Mouse (Mus musculus) Muller cell, postnatal 12 days (primary cell): Measurements from ENCODE around the gene Pigk.

Source experiments
- DNase-seq: peaks from one replicate; pipeline ENCODE4 v3.0.0-alpha.2; 2015; ENCODE audit errors: inconsistent ontology term

Pigk gene

GRCm38 (mm10) chr3:152896111-152896510, 182.2 kb downstream of the Pigk start:
- DNase-seq: no peak

- no peak for DNase-seq
Observed at GRCm38 (mm10) chr3:152897196-152897595, 183.3 kb downstream of the Pigk start.

DNA sequence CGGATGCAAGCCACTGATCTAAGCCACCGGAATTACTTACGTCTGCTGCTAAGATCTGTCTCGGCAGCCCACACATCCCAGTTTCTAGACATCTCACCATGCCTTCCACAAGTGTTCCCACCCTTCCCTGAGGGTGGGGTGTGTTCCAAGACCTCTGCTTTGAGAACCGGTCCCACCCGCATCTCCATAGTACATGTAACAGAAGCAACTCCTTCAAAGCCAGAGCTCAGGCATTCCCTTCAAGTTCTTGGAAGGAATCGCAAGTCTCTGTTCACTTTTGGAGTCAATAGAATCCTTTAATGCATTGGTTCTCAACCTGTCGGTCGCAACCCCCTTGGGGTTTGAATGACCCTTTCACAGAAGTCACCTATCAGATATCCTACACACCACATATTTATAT, 185.0 kb downstream of the Pigk start:
- no peak for DNase-seq

DNA sequence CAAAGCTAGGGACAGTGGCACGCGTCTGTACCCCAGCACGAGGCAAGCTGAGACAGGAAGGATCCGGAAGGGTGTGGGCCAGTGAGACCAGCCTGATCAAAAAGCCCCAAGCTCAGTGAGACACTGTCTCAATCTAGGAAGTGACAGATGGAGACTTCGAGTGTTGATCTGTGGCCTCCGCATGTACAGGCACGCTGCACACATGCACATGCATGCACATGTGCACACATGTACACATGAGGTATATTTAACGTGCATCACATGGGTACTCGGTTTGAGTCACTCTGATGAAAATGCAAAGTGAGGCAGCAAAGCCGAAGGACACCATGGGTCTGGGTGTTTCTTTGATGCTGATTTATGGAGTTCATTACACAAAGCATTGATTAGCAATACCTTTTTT, 191.1 kb downstream of the Pigk start:
- DNase-seq: no peak

DNA sequence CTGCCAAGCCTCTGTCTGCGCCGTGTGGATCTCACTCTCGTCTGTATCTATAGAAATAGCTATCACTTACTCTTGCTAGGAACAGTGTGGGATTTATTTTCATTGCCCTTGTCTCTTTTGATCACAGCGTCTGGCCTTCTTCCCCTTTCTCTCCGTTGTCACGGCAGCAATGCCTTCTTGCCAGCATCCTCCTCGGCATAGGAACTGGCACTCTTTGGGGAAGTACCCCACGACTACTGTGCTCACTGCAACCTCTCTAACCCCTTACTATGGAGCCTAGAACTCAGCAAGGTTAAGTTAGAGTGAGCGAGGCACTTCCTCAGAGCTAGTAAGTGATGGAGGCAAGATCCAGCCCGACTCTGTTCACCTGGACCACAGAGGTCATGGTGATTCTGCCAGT, 191.9 kb downstream of the Pigk start:
- no peak for DNase-seq

DNA sequence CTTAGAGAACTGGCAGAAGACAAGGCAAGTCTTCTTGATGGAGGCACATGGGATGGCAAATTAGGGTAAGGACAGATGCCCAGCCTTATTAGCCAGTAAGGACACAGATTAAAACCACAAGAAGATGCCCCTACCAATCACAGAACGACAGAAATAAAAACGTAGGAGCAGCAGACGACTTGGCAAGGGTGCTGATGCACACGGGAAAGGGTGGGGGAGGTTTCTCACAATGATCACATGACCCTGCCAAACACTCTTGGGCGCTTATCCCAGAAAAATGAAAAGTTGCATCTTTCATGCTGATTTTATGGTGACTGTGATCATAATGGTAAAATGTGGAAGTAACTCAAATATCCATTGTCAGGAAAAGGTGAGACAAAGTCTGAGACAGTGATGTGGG, 193.2 kb downstream of the Pigk start:
- no peak for DNase-seq

DNA sequence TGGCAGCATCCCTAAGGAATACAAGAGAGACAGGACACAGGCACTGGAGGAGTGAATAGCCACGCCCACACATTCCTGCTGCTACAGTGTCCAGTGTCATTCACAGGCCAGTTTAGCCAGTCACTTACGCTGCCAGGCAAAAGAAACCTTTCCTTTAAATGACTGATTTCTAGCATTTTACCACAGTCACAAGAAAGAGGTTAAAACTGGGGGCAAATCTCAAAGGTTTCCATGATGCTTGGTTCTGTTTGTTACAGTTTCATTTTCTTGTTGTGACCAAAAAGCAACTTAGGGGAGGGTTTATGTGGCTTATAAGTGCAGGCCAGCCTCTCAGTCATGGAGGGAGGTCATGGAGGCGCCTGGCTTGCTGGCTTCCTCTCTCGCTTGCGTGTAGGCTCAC, 193.8 kb downstream of the Pigk start:
- no peak for DNase-seq

- DNase-seq: no peak
Observed at GRCm38 (mm10) chr3:152911578-152911977, 197.7 kb downstream of the Pigk start.

GRCm38 (mm10) chr3:152912216-152913101, 198.6 kb downstream of the Pigk start:
- no peak for DNase-seq

- DNase-seq: no peak
Observed at GRCm38 (mm10) chr3:152913150-152913549, 199.2 kb downstream of the Pigk start.

DNA sequence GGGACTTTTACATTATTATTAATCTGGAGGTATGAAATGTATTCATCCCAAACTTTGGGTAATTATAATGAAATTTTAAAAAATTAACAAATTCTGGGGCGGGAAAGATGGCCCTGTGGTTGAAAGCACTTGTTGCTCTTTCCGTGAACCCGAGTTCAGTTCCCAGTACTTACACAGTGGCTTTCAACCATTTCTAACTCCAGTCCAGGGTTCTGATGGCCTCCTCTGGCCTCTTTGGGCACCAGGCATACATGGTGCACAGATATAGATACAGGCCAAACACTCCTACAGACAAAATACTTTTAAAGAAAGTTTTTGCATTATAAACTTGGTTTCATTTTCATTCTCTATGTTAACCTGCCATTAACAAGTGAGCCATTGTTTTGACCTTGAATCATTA, 199.7 kb downstream of the Pigk start:
- DNase-seq: no peak

GRCm38 (mm10) chr3:152914376-152914775, 200.5 kb downstream of the Pigk start:
- no peak for DNase-seq

- no peak for DNase-seq
Observed at GRCm38 (mm10) chr3:152917579-152917978, 203.7 kb downstream of the Pigk start.

- no peak for DNase-seq
Observed at GRCm38 (mm10) chr3:152919101-152919500, 205.2 kb downstream of the Pigk start.

GRCm38 (mm10) chr3:152920365-152920764, 206.5 kb downstream of the Pigk start:
- DNase-seq: no peak

DNA sequence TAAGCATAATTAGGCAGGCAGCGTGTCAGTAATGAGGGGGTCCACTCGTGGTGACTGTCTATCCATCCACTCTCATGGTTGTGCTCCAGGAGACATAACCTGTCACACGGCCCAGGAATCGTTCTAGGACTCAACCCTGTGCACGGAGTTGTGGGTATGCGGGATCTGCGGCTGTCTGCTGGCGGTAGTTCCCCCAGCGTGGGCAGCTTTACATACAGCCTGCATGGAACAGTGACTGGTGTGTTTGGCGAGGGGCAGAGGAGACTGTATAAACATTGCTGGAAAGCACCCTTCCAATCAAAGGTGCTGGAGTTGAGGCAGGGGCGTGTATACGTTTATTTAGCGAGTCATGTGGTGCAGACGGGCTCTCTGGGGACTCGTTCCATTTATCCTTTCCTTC, 209.6 kb downstream of the Pigk start:
- no peak for DNase-seq

DNA sequence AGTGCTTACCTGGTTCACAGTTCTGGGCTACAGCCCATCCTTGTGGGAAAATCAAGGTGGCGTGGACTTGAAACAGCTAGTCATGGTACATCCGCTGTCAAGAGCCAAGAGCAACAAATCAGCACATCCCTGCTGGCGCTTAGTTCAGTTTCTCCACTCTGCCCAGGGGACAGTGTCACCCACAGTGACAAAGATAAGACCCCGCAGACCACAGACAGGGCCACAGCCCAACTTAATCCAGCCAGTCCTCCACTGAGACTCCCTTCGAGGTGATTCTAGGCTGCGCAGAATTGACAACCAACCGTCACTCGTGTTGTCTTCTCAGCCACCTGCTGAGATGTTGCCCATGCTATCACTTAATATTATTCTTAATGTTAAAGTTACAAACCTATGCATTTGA, 211.5 kb downstream of the Pigk start:
- no peak for DNase-seq

- DNase-seq: no peak
Observed at GRCm38 (mm10) chr3:152926166-152926565, 212.3 kb downstream of the Pigk start.

DNA sequence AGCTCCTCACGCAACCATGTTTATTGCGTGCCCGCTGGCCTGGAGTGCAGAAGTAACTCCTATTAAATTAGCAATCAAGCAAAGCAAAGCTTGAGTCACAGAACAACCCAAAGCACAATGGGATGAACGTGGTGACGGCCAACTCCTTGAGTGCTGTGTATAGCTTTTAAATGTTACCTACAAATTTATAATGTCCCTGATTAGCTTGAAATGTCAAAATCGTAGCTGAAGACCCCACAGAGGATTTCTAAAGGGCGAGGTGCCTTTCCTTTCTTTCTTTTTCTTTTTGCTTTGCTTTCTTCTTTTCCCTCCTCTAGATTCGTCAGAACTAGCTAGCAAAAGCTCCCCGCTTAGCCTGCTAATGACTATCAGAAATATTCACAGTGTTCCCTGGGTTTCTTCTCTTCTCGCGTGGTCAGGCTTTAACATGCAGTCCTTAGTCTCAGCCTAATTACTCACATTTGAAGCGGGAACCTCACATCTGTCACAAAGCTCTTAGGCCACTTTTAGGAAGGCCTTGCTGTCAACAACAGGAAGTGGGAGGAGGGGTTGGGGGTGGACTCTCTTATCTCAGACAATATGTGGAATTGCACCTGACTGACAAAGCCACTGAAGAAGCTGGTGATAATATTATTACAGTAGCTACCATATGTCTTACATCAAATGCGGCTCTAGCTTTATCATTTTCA, 214.5 kb downstream of the Pigk start:
- no peak for DNase-seq

- no peak for DNase-seq
Observed at GRCm38 (mm10) chr3:152929256-152929787, 215.4 kb downstream of the Pigk start.

DNA sequence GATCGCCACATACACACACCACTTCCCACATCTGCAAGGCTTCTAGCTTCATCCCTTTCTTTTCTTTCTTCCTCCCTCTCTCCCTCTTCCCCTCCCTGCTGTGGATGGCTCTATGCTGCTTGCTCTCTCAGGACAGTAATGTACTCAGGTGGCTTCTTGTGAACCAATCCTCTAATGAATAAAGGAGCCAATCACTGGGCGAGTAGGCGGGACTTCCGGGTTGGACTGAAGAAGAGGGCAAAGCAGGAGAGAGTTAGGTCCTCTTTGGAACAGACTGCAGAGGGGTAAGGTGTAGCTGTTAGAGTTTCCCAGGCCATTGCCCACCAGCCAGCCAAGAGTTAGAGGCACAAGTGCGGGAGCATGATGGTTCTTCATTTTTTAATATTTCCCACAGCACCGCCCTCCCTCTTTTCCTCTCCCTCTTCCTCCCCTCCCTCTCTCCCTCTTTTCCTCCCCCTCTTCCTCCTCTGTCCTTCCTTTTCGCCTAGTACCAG, 215.9 kb downstream of the Pigk start:
- DNase-seq: no peak

- DNase-seq: no peak
Observed at GRCm38 (mm10) chr3:152931354-152931753, 217.5 kb downstream of the Pigk start.

DNA sequence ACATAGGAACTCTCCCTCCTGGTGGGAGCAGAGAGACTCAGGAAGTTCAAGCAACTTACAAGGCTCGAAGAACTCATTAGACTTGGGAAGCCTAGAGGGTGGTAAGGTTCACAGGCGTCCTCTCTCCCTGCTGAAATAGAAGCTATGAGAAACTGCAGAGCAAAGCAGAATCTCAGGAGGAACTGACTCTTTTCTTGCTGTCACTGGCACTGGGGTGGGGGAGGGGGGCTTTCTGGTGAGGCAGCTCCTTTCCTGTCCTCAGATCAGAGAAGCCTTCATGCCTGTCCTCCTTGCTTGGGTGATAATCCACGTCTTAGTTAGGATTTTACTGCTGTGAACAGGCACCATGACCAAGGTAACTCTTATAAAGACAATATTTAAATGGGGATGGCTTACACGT, 218.2 kb downstream of the Pigk start:
- no peak for DNase-seq
